Mouse (Mus musculus) spleen, postnatal 10 days (tissue): ENCODE results near the gene Ifna2.

Experiments used
- DNase-seq, 2 experiments: peaks; one replicate each; pipeline ENCODE4 v3.0.0; 2021 to 2022; ENCODE audit warnings: low spot score in 2 of 2

The Ifna2 gene

GRCm38 (mm10) chr4:88653644-88654043 is 30.1 kb downstream of the Ifna2 start:
- no peak for DNase-seq

- DNase-seq: no peak
These were observed 39.4 kb downstream of the Ifna2 start, which contains the start of gene Ifna13 for GRCm38 (mm10) chr4:88644359-88644758. TSS of gene Ifna13 (minus strand) at chr4:88644459.

GRCm38 (mm10) chr4:88642526-88642925 is 41.2 kb downstream of the Ifna2 start:
- DNase-seq: no peak

GRCm38 (mm10) chr4:88641077-88641831 is 42.5 kb downstream of the Ifna2 start:
- DNase-seq: peak; percentile 95 to 100

- DNase-seq: no peak
These were observed 43.0 kb downstream of the Ifna2 start for GRCm38 (mm10) chr4:88640704-88641076.

- DNase-seq: no peak
These were observed 49.4 kb downstream of the Ifna2 start, which contains the start of gene C87499 for GRCm38 (mm10) chr4:88634311-88634710. TSS of gene C87499 (minus strand) at chr4:88634411.
